Mouse (Mus musculus) C2C12 (cell line): ENCODE measurements around the gene G3bp1. TPM values are rescaled to one million over a fixed set of nuclear protein-coding genes. Genes with fewer than 3 reads are reported as not detected.

Experiments
- H3K27me3 ChIP-seq: one replicate; pipeline ENCODE4 v1.6.1; 2011; ENCODE audit not compliant: control insufficient read depth, insufficient read depth, insufficient read length
- H3K36me3 ChIP-seq: one replicate; pipeline ENCODE4 v1.6.1; 2011; ENCODE audit not compliant: control insufficient read depth, insufficient read depth
- H3K4me3 ChIP-seq: one replicate; pipeline ENCODE4 v1.5.1; 2011; ENCODE audit warnings: mild to moderate bottlenecking, control low read depth; ENCODE audit not compliant: poor library complexity, insufficient read depth, severe bottlenecking
- H3K79me2 ChIP-seq: one replicate; pipeline ENCODE4 v1.6.1; 2011; ENCODE audit not compliant: control insufficient read depth, insufficient read depth
- H3K79me3 ChIP-seq: one replicate; pipeline ENCODE4 v1.6.1; 2011; ENCODE audit warnings: low read depth, control low read depth
- H3ac ChIP-seq: one replicate; pipeline ENCODE3; 2011; ENCODE audit warnings: low read depth; ENCODE audit not compliant: control insufficient read depth, insufficient read length
- CEBPB ChIP-seq: IDR thresholded peaks from one replicate; pipeline ENCODE4 v1.6.1; 2011; ENCODE audit warnings: low read depth, mild to moderate bottlenecking, control low read depth, moderate library complexity
- CTCF ChIP-seq: IDR thresholded peaks from one replicate; pipeline ENCODE4 v1.5.1; 2011; ENCODE audit not compliant: control insufficient read depth, insufficient read depth, insufficient read length
- FOSL1 ChIP-seq: IDR thresholded peaks from one replicate; pipeline ENCODE4 v1.8.0; 2011; ENCODE audit warnings: mild to moderate bottlenecking, low read length; ENCODE audit not compliant: poor library complexity, insufficient read depth, severe bottlenecking
- MAX ChIP-seq: IDR thresholded peaks from one replicate; pipeline ENCODE4 v1.6.1; 2011; ENCODE audit warnings: mild to moderate bottlenecking, control low read depth
- MYOD1 ChIP-seq: IDR thresholded peaks from one replicate; pipeline ENCODE4 v1.6.1; 2011; ENCODE audit warnings: low read depth; ENCODE audit not compliant: control insufficient read depth, insufficient read length
- MYOG ChIP-seq: IDR thresholded peaks from one replicate; pipeline ENCODE4 v1.6.1; 2011; ENCODE audit not compliant: control insufficient read depth, insufficient read length; ENCODE audit errors: extremely low read depth
- USF1 ChIP-seq: IDR thresholded peaks from one replicate; pipeline ENCODE4 v1.6.1; 2011; ENCODE audit warnings: low read depth, mild to moderate bottlenecking, control low read depth, moderate library complexity
- microRNA-seq: library from miRNA; unstranded; fragments of <30 nt; microRNA quantifications from one replicate; pipeline ENCODE4, GENCODE M21; 2019; ENCODE audit warnings: borderline microRNAs expressed
- polyA plus RNA-seq: library from polyadenylated mRNA; unstranded; fragments of >200 nt; fragmentation: generic; extraction: Trizol; gene quantifications from one replicate; pipeline ENCODE4 v1.2.1, GENCODE M21; 2012; ENCODE audit warnings: missing spikeins

The G3bp1 gene
- polyA plus RNA-seq, 1 experiment = 82.5 TPM

DNA sequence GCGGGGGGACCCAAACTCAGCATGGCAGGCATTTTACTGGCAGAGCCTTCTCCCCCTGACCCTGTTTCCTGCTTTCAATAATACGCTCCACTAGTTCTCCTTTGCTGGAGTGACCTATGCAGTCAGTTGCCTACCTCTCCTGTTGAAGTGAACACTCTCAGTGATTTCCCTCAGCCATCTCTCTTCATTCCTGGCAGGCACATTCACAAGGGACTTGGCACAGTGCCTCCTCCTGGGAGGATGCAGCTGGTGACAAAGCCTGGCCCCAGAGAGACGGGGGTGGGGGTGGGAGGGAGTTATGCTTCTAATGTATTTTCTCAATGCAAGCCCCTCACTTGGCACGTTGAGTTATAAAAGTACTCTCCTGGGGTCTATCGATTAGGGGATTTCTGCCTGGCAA, 63.9 kb downstream of the G3bp1 start:
- H3ac ChIP-seq = no peak overlapping the region
- TF ChIP-seq MYOD1 = no peak
- no peak for TF ChIP-seq CTCF
- TF ChIP-seq CEBPB = no peak
- no peak for TF ChIP-seq USF1
- TF ChIP-seq FOSL1 = no peak
- TF ChIP-seq MAX = no peak
- TF ChIP-seq MYOG = no peak
- H3K4me3 ChIP-seq = no peak overlapping the region
- H3K79me3 ChIP-seq = no peaks in the 10 kb centered on the region
- no peaks in the 10 kb centered on the region for H3K36me3 ChIP-seq
- H3K79me2 ChIP-seq = no peaks in the 10 kb centered on the region
- H3K27me3 ChIP-seq = peaks cover 25% of the 10 kb centered on the region

DNA sequence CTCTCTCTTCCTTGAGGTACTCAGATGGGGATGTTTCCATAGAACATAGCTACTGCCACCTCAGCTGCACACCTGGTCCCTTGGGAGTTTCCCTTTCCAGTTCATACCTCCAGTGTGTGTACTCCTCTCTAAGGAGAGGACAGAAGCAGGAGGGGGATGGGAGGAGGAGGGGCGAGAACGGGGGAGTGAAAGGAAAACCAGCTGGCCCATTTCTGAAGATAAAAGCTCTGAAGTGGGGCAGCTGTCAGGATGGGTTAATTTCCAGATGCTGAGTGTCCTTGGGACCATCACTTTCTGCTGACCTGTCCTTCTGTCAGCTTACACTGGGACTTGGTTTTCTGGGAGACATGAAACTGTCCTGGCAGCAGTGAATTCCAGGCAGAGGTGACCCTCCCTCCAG, 65.3 kb downstream of the G3bp1 start:
- H3ac ChIP-seq = no peak overlapping the region
- TF ChIP-seq FOSL1 = no peak
- TF ChIP-seq MAX = no peak
- TF ChIP-seq CTCF = no peak
- TF ChIP-seq CEBPB = no peak
- TF ChIP-seq MYOG = no peak
- no peak for TF ChIP-seq USF1
- no peak for TF ChIP-seq MYOD1
- no peaks in the 10 kb centered on the region for H3K79me3 ChIP-seq
- no peaks in the 10 kb centered on the region for H3K36me3 ChIP-seq
- H3K4me3 ChIP-seq = no peak overlapping the region
- no peaks in the 10 kb centered on the region for H3K79me2 ChIP-seq
- H3K27me3 ChIP-seq = peaks cover 25% of the 10 kb centered on the region

DNA sequence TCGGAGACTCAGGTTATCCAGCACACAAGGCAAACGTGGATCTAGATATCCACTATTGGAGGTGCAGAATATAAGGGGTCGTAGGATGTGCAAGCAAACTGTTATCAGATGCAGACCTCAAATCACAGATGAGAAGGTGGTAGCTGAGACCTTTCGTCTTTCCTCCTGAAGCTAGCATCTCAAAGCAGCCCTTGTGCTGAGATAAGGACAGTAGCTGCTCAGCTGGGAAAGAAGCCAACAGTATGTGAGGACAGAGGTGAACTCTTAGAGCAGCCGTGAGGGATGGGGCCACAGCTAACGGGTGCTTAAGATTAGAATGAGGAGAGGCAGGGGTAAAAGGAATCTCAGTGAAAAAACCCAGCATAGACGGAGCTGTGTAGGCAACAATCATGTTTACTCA, 72.6 kb downstream of the G3bp1 start:
- Histone ChIP-seq H3K27me3 (peaks cover 6% of the 10 kb centered on the region), H3K79me3 (no peaks in the 10 kb centered on the region), H3K36me3 (no peaks in the 10 kb centered on the region), H3ac (no peak overlapping the region), H3K79me2 (no peaks in the 10 kb centered on the region), H3K4me3 (no peak overlapping the region)
- no peak for TF ChIP-seq MYOD1
- TF ChIP-seq CEBPB = no peak
- TF ChIP-seq USF1 = no peak

DNA sequence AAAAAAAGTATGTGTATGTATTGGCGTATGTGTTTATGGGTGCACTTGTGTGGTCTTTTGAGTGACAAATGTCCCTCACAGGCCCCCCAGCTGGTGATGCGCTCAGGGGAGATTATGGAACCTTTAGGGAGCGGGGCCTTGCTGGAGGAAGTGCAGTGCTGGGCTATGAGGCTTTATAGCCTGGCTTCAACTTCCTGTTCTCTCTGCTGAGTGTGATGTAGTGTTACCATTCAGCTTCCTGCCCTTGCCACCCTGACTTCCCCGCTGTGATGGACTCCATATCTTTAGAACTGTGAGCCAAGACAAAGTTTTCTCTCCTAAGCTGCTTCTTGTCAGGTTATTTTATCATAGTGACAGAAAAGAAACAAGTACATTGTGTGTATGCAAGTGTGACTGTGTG, 73.2 kb downstream of the G3bp1 start:
- Histone ChIP-seq H3K27me3 (peaks cover 6% of the 10 kb centered on the region), H3K79me2 (no peaks in the 10 kb centered on the region), H3K4me3 (no peak overlapping the region), H3ac (no peak overlapping the region), H3K79me3 (no peaks in the 10 kb centered on the region), H3K36me3 (no peaks in the 10 kb centered on the region)
- no peak for TF ChIP-seq MYOD1
- TF ChIP-seq MAX = no peak
- no peak for TF ChIP-seq MYOG
- TF ChIP-seq USF1 = no peak
- TF ChIP-seq CEBPB = no peak
- TF ChIP-seq FOSL1 = no peak
- no peak for TF ChIP-seq CTCF

DNA sequence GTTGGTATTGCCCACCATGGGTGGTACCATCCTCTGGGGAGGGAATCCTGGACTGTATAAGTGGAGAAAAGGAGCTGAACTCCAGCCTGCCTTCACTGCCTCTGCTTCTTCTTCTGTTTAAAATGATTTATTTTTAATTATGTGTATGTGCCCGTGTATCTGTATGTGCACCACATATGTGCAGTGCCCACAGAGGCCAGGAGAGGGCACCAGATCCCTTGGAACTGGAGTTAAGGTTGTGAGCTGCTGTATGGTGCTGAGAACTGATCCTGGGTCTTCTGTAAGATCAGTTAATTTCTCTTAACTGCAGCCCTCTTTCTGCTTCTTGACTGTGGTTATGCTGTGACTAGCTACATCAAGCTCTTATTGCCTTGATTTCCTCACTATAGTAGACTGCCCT, 76.2 kb downstream of the G3bp1 start:
- H3K4me3 ChIP-seq = no peak overlapping the region
- H3ac ChIP-seq = no peak overlapping the region
- H3K36me3 ChIP-seq = no peaks in the 10 kb centered on the region
- no peaks in the 10 kb centered on the region for H3K79me2 ChIP-seq
- peaks cover 11% of the 10 kb centered on the region for H3K27me3 ChIP-seq
- H3K79me3 ChIP-seq = no peaks in the 10 kb centered on the region
- no peak for TF ChIP-seq MAX
- TF ChIP-seq MYOG = no peak
- no peak for TF ChIP-seq FOSL1
- TF ChIP-seq CEBPB = no peak
- no peak for TF ChIP-seq USF1
- no peak for TF ChIP-seq MYOD1
- no peak for TF ChIP-seq CTCF

Small RNA genes within 50 kb of the gene (microRNA-seq; reads per million reads assigned to microRNA genes)
- 0.16 reads per million for gene Mir7652

Other genes with a start within 250 kb of the G3bp1 start
- 0.19 TPM for gene Fat2, start 133.1 kb upstream of the G3bp1 start, polyA plus RNA-seq
- 632 TPM for gene Sparc, start 46.5 kb upstream of the G3bp1 start, polyA plus RNA-seq
- 365 TPM for gene Atox1, start 8.4 kb upstream of the G3bp1 start, polyA plus RNA-seq
- 0.02 TPM for gene Glra1, start 138.5 kb downstream of the G3bp1 start, polyA plus RNA-seq